Mouse (Mus musculus) neural tube, embryonic 14.5 days (tissue): Measurements from ENCODE around the gene Rbbp4. TPM values are rescaled to one million over a fixed set of nuclear protein-coding genes. Genes with fewer than 3 reads are reported as not detected.

Experiments used
- ATAC-seq: fragments of 200-750 bp; cut with Nextera tagmentation; 2 replicates; pipeline ENCODE4 v1.8.0; 2017; ENCODE audit warnings: low read depth, mild to moderate bottlenecking, moderate TSS enrichment, moderate library complexity
- H3K27ac ChIP-seq: fragments of 300-500 bp; sonication (generic); 2 replicates; pipeline ENCODE4 v1.5.1; 2014; ENCODE audit warnings: low read depth, mild to moderate bottlenecking, control low read depth, low read length, moderate library complexity, mixed read lengths
- H3K27me3 ChIP-seq: fragments of 300-500 bp; sonication (generic); 2 replicates; pipeline ENCODE4 v1.6.1; 2014; ENCODE audit warnings: low read length; ENCODE audit not compliant: control insufficient read depth, insufficient read depth
- H3K36me3 ChIP-seq: fragments of 300-500 bp; sonication (generic); 2 replicates; pipeline ENCODE4 v1.6.1; 2014; ENCODE audit warnings: low read length, mixed read lengths; ENCODE audit not compliant: control insufficient read depth, insufficient read depth
- H3K4me1 ChIP-seq: fragments of 300-500 bp; sonication (generic); 2 replicates; pipeline ENCODE4 v1.6.1; 2014; ENCODE audit warnings: low read length; ENCODE audit not compliant: control insufficient read depth, insufficient read depth
- H3K4me2 ChIP-seq: fragments of 300-500 bp; sonication (generic); 2 replicates; pipeline ENCODE4 v1.6.1; 2014; ENCODE audit warnings: mild to moderate bottlenecking, low read depth, low read length, control low read depth
- H3K4me3 ChIP-seq: fragments of 300-500 bp; sonication (generic); 2 replicates; pipeline ENCODE4 v1.5.1; 2014; ENCODE audit warnings: low read depth, low read length, control low read depth, mixed read lengths
- H3K9ac ChIP-seq: fragments of 300-500 bp; sonication (generic); replicated peaks from 2 replicates; pipeline ENCODE4 v1.6.1; 2014; ENCODE audit warnings: low read depth, mild to moderate bottlenecking, control low read depth, low read length, mixed read lengths
- H3K9me3 ChIP-seq: fragments of 300-500 bp; sonication (generic); 2 replicates; pipeline ENCODE4 v1.6.1; 2016; ENCODE audit warnings: low read length; ENCODE audit not compliant: control insufficient read depth
- WGBS: fragments of 180-500 bp; shearing (Covaris S2); extraction: QIAGEN DNeasy Blood & Tissue Kit; methylation state at CpG from one replicate; pipeline ENCODE4 v1.1.7; 2014; 5-methylcytosine and 5-hydroxymethylcytosine counted together
- polyA plus RNA-seq: library from polyadenylated mRNA; unstranded; fragments of >200 nt; fragmentation: Nextera tagmentation; extraction: Ambion mirVana; gene quantifications from 2 replicates; pipeline ENCODE4 v1.2.1, GENCODE M21; 2014

The Rbbp4 gene
- polyA plus RNA-seq, 1 experiment from 2014 or later: 231 TPM

DNA sequence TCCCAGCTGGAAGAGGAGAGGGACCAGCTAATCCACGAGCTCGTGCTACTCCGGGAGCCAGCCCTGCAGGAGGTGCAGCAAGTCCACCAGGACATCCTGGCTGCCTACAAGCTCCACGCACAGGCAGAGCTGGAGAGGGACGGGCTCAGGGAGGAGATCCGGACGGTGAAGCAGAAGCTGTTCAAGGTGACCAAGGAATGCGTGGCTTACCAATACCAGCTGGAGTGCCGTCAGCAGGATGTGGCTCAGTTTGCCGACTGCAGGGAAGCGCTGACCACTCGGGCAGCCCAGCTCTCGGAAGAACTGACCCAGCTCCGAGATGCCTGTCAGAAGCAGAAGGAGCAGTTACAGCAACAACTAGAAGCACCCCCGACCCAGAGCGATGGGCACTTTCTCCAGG is 41.5 kb downstream of the Rbbp4 start:
- Histone ChIP-seq H3K27ac (no peak overlapping the region), H3K9me3 (no peaks in the 10 kb centered on the region), H3K36me3 (no peaks in the 10 kb centered on the region), H3K27me3 (no peaks in the 10 kb centered on the region), H3K4me2 (no peak overlapping the region), H3K9ac (no peak overlapping the region), H3K4me1 (no peaks in the 10 kb centered on the region), H3K4me3 (no peak overlapping the region)
- 49% methylated on average over 16 of the region's 16 CpGs for WGBS
- ATAC-seq: no peak

DNA sequence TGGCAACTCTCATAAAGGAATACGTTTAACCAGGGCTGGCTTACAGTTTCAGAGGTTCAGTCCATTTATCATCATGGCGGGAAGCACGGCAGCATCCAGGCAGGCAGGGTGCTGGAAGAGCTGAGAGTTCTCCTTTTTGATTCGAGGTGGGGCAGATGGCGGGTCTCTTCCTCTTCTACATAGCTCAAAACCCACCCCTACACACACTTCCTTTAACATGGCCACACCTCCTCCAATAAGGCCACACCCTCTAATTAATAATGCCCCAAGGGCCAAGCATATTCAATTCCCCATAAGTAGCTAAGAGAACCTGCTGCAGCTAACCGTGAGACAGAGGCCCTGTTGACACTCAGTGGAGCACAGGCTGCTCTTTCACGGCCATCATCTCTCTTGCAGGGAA is 42.3 kb downstream of the Rbbp4 start:
- no peak overlapping the region for H3K4me3 ChIP-seq
- WGBS: 63% methylated on average over 7 of the region's 7 CpGs
- ATAC-seq: no peak

DNA sequence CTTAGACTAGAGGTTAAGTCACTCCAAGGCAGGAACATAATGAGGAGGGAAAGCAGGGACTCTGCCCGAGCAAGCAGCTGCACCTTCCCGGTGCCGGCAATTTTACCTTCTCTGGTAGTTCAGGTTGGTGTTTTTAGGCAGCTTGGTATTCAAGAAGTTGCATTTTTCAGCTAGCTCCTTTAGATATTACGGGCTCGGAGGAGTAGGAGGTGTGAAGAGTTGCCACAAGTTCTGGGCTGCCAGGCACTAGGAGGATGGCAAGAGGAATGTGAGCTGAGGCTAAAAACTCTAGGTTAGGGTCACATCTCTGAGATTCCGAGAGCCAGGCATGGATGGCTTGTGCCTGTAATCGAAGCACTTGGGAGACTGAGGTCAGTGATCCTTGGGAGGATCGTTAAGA is 45.5 kb downstream of the Rbbp4 start:
- Histone ChIP-seq H3K27ac (no peak overlapping the region), H3K4me2 (no peak overlapping the region), H3K36me3 (no peaks in the 10 kb centered on the region), H3K9me3 (no peaks in the 10 kb centered on the region), H3K27me3 (0 out of 2 replicates have a peak, but pooled peaks cover 2% of the 10 kb centered on the region), H3K9ac (no peak overlapping the region), H3K4me3 (no peak overlapping the region), H3K4me1 (peaks cover 12% of the 10 kb centered on the region)
- ATAC-seq: no peak
- 94% methylated on average over 8 of the region's 8 CpGs for WGBS

More for the DNA sequence above, 42.3 kb downstream of the Rbbp4 start:
- Histone ChIP-seq H3K4me1 (no peaks in the 10 kb centered on the region), H3K27ac (no peak overlapping the region), H3K4me2 (no peak overlapping the region), H3K27me3 (no peaks in the 10 kb centered on the region), H3K9me3 (no peaks in the 10 kb centered on the region), H3K9ac (no peak overlapping the region), H3K36me3 (no peaks in the 10 kb centered on the region)

DNA sequence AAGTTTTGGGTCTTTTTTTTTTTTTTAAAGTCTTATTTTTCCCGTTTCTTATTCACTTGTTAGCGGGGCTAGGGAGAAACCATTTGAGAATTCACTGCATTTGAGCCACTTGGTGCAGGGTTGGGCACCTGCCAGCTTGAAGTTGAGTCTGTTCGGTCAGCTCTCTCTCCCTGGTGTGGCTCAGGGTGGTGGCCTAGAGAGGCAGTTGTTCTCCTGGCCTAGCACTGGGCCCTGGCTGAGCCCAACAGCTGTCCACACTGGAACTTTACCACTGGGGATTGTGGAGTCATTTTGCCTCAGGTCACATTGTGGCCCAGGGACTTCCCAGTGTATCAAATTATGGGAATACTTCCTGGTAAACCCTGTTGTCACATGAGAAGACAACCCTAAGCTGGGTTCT is 47.1 kb downstream of the Rbbp4 start:
- ATAC-seq: no peak
- 0 out of 2 replicates have a peak, but pooled peaks cover 2% of the 10 kb centered on the region for H3K27me3 ChIP-seq
- H3K4me1 ChIP-seq: peaks cover 12% of the 10 kb centered on the region
- no peaks in the 10 kb centered on the region for H3K36me3 ChIP-seq
- H3K4me2 ChIP-seq: peak overlapping the region; percentile 84
- H3K9ac ChIP-seq: peak overlapping the region; percentile 63; the same call in 1 of the 2 replicates
- 31% methylated on average over 3 of the region's 3 CpGs for WGBS
- H3K27ac ChIP-seq: no peak overlapping the region
- peak overlapping the region; percentile 48 for H3K4me3 ChIP-seq
- no peaks in the 10 kb centered on the region for H3K9me3 ChIP-seq

DNA sequence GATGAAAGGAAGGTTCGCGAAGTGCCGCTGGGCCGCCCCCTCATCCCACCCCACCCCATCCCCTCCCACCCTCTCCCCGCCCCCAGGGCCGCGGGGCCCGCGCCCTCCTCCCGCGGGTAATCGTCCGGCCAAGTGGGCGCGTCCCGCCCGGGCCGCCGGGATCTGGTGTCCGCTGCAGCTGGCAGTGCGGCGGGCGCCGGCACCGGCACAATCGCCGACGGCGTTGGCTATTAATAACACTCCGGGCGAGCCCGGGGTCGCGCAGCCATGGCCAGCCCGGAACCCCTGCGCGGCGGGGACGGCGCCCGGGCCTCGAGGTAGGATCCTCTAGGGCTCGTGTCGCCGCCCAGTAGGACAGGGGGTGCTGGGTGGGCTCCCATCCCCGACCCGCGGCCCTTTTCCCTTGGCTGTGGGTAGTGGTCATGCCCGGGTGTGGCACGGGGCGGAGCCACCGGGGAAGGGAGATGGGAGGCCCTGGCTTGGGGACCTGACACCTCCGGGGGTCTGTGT is 47.6 kb downstream of the Rbbp4 start, which contains the start of gene Sync:
Sync (plus strand) TSS at position 146 of the 510 bp plus-strand sequence.
- Histone ChIP-seq H3K36me3 (no peaks in the 10 kb centered on the region), H3K4me1 (peaks cover 12% of the 10 kb centered on the region), H3K9me3 (no peaks in the 10 kb centered on the region), H3K27ac (no peak within 1 kb of the TSS), H3K4me3 (peak within 1 kb of the TSS; percentile 48), H3K27me3 (0 out of 2 replicates have a peak, but pooled peaks cover 2% of the 10 kb centered on the region), H3K9ac (peak within 1 kb of the TSS; percentile 63), H3K4me2 (peak within 1 kb of the TSS; percentile 84)
- peak; percentile 41; the same call in 1 of the 2 replicates for ATAC-seq
- under 1% methylated on average over 30 of the region's 53 CpGs for WGBS

DNA sequence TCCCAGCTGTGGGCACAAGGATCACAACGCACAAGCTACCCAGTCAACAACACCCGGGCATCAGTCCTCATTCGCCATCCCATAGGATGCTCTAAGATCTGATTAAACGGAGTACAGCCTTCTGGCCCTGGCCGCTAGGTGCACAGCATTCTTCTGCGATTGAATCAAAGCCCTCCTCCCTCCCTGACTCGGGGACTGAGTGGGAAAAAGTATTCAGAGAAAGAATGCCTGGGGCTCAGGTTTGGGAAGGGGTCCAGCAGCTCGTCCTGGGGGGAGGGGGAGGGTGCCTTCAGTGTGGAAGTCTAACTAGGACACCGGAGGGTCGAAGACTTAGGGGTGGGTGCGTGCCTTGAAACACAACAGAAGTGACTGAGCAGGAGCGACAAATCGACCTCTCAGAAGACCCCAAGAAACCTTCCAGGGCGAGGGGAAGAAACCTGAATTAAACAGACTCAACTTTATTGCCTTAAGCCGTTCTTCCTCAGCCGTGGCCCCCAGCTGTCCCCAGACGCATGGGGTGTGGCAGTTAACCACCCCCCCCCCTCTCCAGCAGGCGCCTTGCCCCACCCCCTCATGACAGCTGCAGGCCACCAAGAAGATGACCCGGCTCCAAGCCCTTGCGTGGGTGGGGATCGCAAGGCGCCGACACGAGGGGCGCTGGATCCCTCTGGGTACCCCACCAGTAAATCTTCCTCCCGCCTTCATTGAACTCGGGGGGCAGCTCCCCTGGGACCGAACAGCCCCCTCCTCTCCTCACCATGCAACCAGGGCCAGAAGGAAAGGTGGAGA is 48.3 kb downstream of the Rbbp4 start:
- Histone ChIP-seq H3K27ac (no peak overlapping the region), H3K9ac (peak overlapping the region; percentile 63), H3K36me3 (no peaks in the 10 kb centered on the region), H3K4me2 (peak overlapping the region; percentile 84), H3K4me3 (peak overlapping the region; percentile 48), H3K9me3 (no peaks in the 10 kb centered on the region), H3K4me1 (peaks cover 12% of the 10 kb centered on the region), H3K27me3 (0 out of 2 replicates have a peak, but pooled peaks cover 2% of the 10 kb centered on the region)
- ATAC-seq: 0 out of 2 replicates have a peak, but pooled peaks have one; percentile 4
- WGBS: 3% methylated on average over 27 of the region's 28 CpGs

DNA sequence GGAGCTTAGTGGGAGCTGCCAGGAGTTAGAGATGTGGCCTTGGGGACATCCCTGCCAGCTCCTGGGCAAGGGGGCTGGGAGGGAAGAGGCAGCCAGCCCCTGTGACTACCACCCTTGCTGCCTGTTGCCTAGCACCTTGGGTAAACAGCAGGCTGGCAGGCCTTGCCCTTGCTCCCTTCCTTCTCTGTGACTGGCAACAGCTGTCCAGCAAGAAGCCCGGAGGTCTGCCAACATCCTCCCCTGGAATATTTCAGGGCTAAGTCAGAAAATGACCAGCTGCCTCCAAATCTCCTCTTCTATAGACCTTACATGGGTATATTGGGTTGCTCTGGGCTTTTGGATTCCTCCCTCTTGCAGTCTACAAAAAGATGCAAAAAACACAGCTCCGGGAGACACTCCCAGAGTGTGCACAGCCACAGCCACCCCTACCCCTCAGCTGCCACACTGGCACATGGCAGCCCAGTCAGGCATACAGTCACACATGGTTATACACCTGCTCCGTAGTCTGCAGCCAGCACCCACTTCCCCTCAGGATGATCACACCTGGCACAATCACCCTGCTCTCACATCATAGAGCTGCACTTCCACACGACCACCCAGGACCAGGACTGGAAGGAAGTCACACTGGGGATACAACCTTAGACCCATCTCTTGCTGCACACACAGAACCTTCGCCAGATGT is 49.0 kb downstream of the Rbbp4 start:
- Histone ChIP-seq H3K9ac (no peak overlapping the region), H3K9me3 (no peaks in the 10 kb centered on the region), H3K27ac (no peak overlapping the region), H3K4me2 (peak overlapping the region; percentile 84; the same call in 1 of the 2 replicates), H3K4me1 (peaks cover 12% of the 10 kb centered on the region), H3K27me3 (0 out of 2 replicates have a peak, but pooled peaks cover 2% of the 10 kb centered on the region), H3K36me3 (no peaks in the 10 kb centered on the region), H3K4me3 (no peak overlapping the region)
- WGBS: 67% methylated on average over 5 of the region's 5 CpGs
- ATAC-seq: peak; percentile 24; the same call in 1 of the 2 replicates

DNA sequence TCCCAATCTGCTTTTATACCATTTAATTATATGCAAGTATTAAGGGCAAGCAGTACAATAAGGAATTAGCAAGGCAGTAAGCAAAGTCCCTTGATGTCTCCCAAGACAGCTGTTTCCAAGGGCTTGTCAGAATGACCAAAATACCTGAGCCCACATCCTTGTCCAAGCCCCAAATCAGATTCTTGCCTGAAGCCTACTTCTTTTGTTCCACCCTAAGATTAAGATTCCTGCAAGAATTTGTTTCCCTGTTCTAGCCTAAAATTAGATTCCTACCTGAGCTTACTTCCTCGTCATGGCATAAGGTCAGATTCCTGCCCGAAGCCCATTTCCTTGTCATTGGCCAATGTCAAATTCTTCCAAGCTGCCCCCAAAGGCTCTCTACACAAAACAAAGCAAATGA is 50.5 kb downstream of the Rbbp4 start:
- Histone ChIP-seq H3K4me2 (no peak overlapping the region), H3K27ac (no peak overlapping the region), H3K9me3 (no peaks in the 10 kb centered on the region), H3K4me3 (no peak overlapping the region), H3K36me3 (no peaks in the 10 kb centered on the region), H3K27me3 (0 out of 2 replicates have a peak, but pooled peaks cover 2% of the 10 kb centered on the region), H3K9ac (no peak overlapping the region), H3K4me1 (peaks cover 12% of the 10 kb centered on the region)
- no peak for ATAC-seq
- WGBS: 88% methylated on average over 2 of the region's 2 CpGs
